Mouse (Mus musculus) cerebellum, postnatal 10 days (tissue): ENCODE data around the gene Chrm5.

Experiments
- DNase-seq, 2 experiments: peaks; one replicate each; pipeline ENCODE4 v3.0.0; 2021; ENCODE audit warnings: mixed read lengths in 2 of 2

Chrm5 gene

DNA sequence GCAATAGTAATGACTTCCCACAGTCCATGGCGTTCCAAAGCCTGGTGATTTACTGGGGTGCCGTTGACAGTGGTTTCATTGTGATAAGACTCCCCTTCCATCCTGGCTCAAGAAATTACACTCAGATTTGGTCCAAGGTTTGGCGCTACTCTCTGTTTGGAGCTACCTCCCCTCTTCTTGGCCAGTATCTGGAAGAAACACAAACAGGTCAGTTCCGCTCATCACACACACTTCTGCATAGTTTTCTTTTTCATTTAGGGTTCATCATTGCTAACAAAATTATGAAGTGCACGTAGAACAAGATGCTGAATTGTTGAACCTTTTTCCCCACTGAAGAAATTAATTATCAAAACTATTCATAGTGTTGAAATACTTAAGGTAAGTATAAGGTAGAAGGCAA lies at the start of gene Chrm5:
Gene Chrm5 (minus strand): TSS at position 101 of the 400 bp plus-strand sequence.
- DNase-seq, result no peak

DNA sequence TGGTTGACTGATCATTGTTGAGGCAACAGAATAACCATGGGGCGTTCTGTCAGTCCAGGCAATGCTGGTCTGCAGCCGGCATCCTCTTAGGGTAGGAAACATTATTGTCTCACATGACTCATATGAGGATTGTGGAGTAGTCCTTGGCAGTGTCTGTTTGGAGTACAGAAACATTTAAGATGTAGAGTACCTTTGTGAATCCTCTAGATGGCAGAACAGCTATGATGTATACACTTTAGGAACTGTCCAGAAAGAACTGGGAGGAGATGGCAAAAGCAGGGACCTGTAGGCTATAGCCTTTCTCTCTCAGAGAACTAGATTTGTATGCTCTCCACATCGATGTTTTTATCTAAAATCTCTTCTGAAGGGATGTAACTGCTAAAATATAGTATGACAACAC lies 46.4 kb upstream of the Chrm5 start:
- DNase-seq, result no peak

- DNase-seq, result no peak
These were observed 40.2 kb upstream of the Chrm5 start for GRCm38 (mm10) chr2:112520526-112521482.

- DNase-seq, result no peak
These were observed 38.0 kb upstream of the Chrm5 start for GRCm38 (mm10) chr2:112518541-112518940.

DNA sequence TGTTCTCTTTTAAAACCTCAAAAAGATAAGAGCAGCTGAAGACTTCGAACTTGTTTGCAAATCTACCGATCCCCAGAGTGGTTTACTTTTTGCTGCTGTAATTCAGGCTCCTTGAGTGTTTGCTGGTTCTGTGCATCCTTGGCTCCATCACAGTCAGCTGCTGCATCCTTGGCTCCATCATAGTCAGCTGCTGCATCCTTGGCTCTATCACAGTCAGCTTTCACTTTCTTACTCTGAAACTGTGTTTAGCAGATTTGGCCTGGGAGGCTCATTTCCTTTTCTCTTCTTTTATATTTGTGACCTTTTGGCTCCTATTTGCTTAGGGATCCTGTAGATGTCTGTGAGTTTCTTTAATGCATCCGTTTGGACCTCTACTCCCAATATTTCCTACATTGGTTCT lies 36.6 kb upstream of the Chrm5 start:
- DNase-seq, result no peak

DNA sequence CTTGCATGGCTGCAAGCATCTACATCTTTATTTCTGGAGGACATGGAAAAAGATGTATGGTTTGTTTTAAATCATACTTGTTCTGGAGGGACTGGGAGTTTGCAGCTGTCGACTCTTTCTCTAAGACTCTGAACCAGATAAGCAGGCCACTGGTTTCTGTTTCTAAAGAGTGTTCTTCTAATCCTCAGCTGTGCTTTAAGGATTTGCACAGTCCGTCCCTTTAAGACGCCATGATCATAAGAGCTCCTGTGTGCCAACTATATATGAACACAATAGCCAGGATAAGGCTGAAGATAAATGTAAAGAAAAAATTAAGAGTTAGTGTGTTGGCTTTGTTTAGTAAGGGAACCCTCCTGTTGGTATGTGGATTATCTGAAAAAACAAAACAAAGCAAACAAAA lies 36.2 kb upstream of the Chrm5 start:
- DNase-seq, result no peak

GRCm38 (mm10) chr2:112513036-112513435 lies 32.5 kb upstream of the Chrm5 start:
- no peak for DNase-seq

DNA sequence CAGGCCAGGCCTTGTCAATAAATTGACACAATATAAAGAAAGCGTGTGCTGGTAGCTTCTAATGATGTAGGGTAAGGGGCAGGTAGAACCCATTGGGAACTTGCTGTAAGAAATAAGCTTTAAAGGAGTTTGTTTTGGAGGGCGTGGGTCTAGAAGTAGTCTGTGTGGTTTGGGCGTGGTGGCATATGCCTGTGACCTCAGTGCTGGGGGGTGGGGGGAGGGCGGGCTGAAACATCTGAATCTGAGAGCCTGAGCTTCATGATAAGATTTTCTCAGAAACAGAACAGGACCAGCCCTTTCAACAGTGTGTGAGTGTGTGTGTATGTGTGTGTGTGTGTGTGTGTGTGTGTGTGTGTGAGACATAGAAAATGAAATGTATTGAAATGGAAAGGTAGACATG lies 29.6 kb upstream of the Chrm5 start:
- no peak for DNase-seq

DNA sequence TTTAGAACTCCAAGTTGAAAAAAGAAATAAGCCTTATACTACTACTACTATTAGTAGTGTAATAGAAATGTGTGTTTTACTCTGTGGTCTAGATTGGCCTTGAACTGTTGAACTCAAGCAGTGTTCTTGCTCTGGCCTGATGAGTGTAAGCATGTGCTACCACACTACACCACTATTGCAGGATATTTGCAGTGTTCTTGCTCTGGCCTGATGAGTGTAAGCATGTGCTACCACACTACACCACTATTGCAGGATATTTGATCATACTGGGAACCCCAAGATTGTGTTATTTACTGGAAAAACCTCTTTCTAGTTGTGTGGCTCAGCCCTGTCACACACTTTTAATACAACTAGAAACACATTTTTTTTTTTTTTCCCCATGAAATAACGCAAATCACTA lies 26.9 kb upstream of the Chrm5 start:
- DNase-seq, result no peak

DNA sequence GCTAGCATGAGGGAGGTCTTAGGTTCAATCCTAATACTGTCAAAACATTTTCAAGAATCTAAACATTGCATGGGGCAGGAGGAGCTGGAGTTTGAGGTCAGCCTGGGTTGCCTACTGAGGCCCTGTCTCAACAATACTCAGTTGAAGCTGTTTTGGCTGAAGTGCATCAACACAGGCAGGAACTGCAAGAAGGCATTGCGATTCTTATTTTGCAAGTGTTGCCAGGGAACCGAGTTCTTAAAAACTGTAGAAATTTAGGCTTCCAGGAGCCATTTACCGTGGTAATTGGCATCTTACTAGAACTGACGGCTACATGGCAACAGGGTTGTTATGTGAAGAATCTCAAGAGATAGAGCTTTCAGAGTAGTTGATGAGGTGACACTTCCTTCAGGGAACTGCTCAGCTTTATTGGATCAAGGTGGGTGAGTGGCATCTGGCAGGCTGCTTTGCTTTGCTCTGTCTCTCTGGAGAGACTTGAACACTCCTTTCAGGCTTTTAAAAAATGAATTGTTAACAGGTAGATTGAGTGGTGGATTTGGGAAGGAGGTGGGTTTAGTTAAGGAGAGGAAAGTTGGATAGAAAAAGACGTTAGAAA lies 26.4 kb upstream of the Chrm5 start:
- DNase-seq, result no peak

DNA sequence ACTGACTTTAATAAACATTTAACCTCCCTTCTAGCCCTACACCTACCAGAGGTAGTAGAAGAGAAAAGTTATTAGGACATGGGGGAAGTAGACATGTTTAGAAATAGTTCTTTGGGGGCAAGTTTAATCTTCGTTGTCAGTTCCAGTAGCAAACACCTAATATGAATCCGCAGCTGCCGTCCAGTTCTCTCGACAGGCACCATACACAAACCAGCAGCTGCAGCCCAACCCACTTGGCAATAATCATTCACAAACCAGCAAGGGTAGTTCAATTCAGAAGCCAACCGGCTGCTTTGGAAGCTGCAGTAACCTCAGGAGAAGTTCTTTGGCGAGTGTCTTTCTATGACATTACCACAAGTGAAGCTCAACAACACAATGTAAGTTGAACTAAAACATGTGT lies 23.4 kb upstream of the Chrm5 start:
- no peak for DNase-seq

- peak; percentile 73 to 78 for DNase-seq
These were observed 20.6 kb upstream of the Chrm5 start for GRCm38 (mm10) chr2:112501209-112501608.

- DNase-seq, result no peak
These were observed 17.3 kb upstream of the Chrm5 start for GRCm38 (mm10) chr2:112497851-112498250.

DNA sequence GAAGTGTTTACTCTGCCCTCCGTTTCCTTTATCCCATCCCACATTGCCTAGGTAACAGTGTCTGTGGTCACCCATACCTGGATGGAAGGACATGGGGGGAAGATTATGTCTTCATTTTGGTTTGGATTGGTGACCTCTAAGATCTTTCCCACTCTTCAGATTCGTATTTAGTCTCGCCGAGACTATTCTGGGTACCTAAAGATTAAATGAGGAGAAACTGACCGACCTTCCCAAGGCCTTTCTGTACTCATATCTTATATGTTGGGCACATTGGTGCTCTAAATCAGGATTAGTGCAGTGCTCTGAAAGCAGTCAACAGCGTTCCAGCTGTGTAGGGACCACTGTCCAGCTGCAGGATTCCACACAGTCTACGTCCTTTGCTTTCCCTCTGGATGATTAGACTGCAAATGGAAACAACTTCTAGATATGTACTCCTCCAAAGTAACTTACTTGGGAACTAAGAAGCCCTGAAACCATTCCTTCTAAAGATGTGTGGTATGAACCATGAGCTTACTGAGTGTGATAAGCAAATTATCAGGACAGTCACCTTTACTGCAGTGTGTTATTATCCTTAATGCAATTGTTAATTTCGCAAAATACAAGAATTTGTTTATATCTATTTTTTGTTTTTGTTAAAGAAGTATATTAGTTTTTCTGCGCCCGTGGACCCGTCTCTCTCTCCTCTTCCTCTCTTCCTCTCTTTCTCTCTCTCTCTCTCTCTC lies 13.1 kb upstream of the Chrm5 start:
- no peak for DNase-seq

GRCm38 (mm10) chr2:112492856-112493538 lies 12.4 kb upstream of the Chrm5 start, which contains the start of gene Aven:
Gene Aven, plus strand, starts transcription at chr2:112492964.
- DNase-seq, result peak; percentile 91 to 93

- peak in 1 of 2 experiments; percentile 43 for DNase-seq
These were observed 11.9 kb upstream of the Chrm5 start for GRCm38 (mm10) chr2:112492431-112492855.

DNA sequence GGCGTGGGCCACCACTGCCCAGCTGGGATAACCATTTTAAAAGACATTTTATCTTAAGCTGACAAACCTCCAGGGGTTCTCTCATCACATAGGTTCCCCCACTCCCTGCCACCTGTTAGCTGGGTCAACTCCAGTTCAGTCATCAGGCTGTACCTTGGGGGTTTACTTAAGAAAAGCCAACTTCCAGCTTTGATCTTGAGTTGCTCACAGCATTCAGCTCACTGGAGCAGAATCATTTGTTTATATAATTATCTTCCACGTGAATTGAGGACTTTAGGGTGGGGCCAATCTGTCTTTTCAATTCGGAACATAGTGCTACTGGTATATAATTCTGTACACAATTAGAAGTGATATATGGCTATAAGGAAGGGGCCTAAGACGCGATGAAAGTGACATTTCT lies 11.1 kb upstream of the Chrm5 start:
- DNase-seq, result peak in 1 of 2 experiments; percentile 4

DNA sequence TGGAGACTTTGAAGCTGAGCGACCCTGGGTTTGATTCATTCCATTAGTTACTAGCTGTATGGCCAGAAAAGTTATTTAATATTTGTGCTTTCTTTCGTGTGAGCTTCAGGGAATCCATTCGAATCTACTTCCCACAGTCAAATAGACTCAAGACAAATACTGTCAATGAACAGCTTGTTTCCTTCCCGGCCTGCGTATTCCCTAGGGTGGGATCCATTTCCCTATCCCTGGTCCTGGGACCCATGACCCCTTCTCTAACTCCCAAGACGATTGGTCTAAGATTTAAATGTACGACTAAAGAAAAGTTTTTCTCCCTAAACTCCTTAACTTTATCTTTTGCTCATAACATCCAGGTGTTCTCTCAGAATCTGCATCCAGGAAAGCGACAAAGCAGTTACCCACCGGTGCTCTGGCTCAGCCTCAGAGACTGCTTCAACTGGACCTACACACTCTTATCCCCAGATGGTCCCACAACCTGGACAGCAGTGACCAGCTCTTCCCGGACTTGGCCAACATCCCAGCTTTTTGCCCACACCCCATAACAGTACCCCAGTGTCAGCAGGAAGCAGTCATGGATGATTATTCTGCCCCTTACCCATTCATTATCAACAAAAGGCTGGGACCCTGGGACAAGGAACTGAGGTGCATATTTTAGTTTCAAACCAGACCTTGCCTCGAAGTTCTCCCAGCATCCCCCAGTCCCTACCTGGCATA lies 10.1 kb upstream of the Chrm5 start:
- DNase-seq, result peak; percentile 8 to 21

DNA sequence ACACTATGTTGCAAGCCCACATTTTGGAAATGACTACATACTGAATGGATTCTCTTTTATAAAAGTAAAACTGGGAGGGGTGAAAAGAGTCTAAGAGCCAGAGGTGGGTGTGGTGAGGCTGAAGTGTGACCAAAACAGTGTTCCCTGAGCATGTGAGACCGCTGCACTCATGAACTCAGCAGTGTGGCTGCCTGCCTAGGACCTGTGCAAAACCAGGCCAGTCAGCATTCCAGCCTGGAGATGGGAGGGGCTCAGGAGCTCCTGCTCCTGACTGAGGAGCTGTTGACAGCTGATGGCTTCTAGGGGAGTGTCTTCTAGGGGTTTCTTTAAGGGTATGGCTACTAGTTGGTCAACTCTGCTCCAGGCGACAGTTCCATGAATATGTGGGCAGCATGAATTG lies 4.3 kb upstream of the Chrm5 start:
- DNase-seq, result no peak

DNA sequence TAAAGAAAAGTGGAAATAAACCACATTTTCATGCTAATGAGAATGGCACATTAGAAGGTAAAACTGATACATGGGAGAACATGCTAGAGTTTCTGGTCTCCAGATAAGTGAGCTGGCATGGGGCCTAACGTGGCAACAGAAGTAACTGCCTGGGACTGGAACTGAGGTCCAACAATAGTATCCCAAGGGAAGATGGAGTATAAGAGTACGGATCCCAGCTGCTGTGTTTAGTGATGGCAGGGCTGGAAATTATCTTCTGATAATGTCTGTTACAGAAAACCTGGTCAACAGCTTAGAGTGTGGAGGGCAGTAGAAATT lies 2.7 kb upstream of the Chrm5 start:
- no peak for DNase-seq

DNA sequence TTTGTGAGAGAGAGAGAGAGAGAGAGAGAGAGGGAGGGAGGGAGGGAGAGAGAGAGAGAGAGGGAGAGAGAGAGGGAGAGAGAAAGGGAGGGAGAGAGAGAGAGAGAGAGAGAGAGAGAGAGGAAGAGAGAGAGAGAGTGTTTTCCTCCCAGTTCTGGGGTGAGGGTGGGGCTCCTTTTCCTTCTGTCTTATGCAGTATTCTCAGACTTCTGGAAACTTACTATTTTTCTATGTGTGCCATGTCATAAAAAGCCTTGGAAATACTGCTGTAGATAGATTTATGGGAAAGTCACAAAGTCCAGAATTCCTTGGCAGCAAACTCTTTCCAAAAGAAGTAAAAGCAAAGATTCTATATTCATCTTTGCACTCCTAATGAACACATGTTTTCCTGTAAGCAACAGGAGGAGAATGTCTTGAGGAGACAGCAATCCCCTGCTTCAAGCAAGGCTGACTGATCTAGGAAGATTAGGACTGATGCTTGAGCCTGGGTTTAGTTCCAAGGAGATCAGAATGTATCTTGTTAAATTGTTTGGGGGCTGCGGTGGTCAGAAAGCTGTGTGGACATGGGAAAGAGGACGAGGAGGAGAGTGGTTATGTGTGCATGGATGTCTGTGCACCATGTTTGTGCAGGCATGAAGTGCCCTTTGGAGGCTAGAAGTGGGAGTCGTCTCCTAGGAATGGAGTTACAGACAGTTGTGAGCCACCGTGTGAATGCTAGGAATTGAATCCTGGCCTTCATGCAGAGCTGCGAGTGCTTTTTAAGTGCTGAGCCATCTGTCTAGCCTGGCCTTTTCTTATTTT lies 2.2 kb upstream of the Chrm5 start:
- DNase-seq, result no peak
